Comparison of ENCODE assay signal across 16 mouse cellular contexts in the genomic region with DNA sequence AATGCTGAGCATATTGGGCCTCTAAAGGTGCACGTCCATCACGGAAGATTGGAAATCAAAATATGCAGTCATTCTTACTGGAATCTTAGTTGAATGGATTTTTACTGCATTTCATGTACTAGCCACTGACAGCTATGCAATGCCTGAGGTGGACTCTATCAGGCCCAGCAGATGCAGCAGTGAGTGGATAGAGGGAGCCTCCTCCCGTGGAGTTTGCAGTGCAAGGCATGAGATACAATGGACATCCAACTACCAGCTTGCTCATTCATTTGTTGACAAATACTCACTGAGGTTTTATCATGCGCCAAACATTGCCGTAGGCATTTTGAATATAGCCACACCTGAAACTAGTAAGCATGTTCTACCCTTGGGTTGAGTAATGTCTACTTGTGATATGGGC.
"Had no signal": no experiment of that assay in that cellular context is flagged by ENCODE, and none has a peak within 500 bp of the region (broad histone marks: within the 10 kb centered on the region; RNA-seq: fewer than 3 reads in every experiment).

No protein-coding gene starts in this region.

- H3K27me3 ChIP-seq: liver, embryonic 15.5 days; midbrain, embryonic 12.5 days; midbrain, embryonic 15.5 days; neural tube, embryonic 12.5 days; stomach, embryonic 15.5 days had no signal

- H3K9ac ChIP-seq: liver, embryonic 15.5 days; lung, embryonic 14.5 days; midbrain, embryonic 12.5 days; midbrain, embryonic 15.5 days; neural tube, embryonic 12.5 days; stomach, embryonic 15.5 days had no signal

- DNase-seq: lung, adult 18-20 months; lung, embryonic 14.5 days; lung, postnatal 10 days; lung, postnatal 4 days; right cerebral cortex, postnatal 14 days; thymus, adult 2 months; thymus, postnatal 25 days; thymus, postnatal 4 days had no signal

- H3K36me3 ChIP-seq: liver, embryonic 15.5 days; midbrain, embryonic 10.5 days; midbrain, embryonic 12.5 days; midbrain, embryonic 15.5 days; neural tube, embryonic 12.5 days; stomach, embryonic 15.5 days had no signal

- ATAC-seq: midbrain, embryonic 15.5 days had no signal

- H3K4me1 ChIP-seq: midbrain, embryonic 10.5 days; midbrain, embryonic 12.5 days; midbrain, embryonic 15.5 days; neural tube, embryonic 12.5 days; stomach, embryonic 15.5 days had no signal

- H3K27ac ChIP-seq: liver, embryonic 15.5 days; midbrain, embryonic 10.5 days; midbrain, embryonic 12.5 days; midbrain, embryonic 15.5 days; neural tube, embryonic 12.5 days; stomach, embryonic 15.5 days; stomach, postnatal 0 days had no signal

- H3K4me2 ChIP-seq: liver, embryonic 15.5 days; lung, embryonic 14.5 days; midbrain, embryonic 12.5 days; midbrain, embryonic 15.5 days; neural tube, embryonic 12.5 days; stomach, embryonic 15.5 days had no signal

- H3K4me3 ChIP-seq: liver, embryonic 15.5 days; megakaryocyte, embryonic 14.5 days; midbrain, embryonic 10.5 days; midbrain, embryonic 12.5 days; midbrain, embryonic 15.5 days; neural tube, embryonic 12.5 days; stomach, embryonic 15.5 days had no signal

- H3K9me3 ChIP-seq: liver, embryonic 15.5 days; megakaryocyte, embryonic 14.5 days; midbrain, embryonic 10.5 days; midbrain, embryonic 12.5 days; midbrain, embryonic 15.5 days; neural tube, embryonic 12.5 days; stomach, embryonic 15.5 days had no signal
